Mouse (Mus musculus) lung, adult 2 months (tissue): Measurements from ENCODE around the gene Syn2. TPM values are rescaled to one million over a fixed set of nuclear protein-coding genes. Genes with fewer than 3 reads are reported as not detected.

Experiments
- DNase-seq: peaks from one replicate; pipeline ENCODE4 v3.0.0; 2022
- H3K4me1 ChIP-seq: fragments of 200-500 bp; 2 replicates; pipeline ENCODE4 v1.6.1; 2011; ENCODE audit warnings: low read length; ENCODE audit not compliant: control insufficient read depth, insufficient read depth
- H3K4me3 ChIP-seq: fragments of 200-500 bp; replicated peaks from 2 replicates; pipeline ENCODE3; 2011; ENCODE audit warnings: low read depth, mild to moderate bottlenecking, control low read depth, low read length; ENCODE audit errors: extremely low read depth
- CTCF ChIP-seq: fragments of 200-500 bp; IDR thresholded peaks from 2 replicates; pipeline ENCODE4 v1.5.1; 2011; ENCODE audit warnings: mild to moderate bottlenecking, low read length, control low read depth; ENCODE audit not compliant: insufficient read depth
- POLR2A ChIP-seq: fragments of 200-500 bp; IDR thresholded peaks from 2 replicates; pipeline ENCODE4 v1.6.1; 2011; ENCODE audit warnings: low read depth, mild to moderate bottlenecking, control low read depth, low read length, borderline replicate concordance; ENCODE audit errors: extremely low read depth
- WGBS: fragments of 180-500 bp; shearing (Covaris S2); methylation state at CpG from one replicate; pipeline ENCODE4 v1.1.7; 2018; 5-methylcytosine and 5-hydroxymethylcytosine counted together
- polyA plus RNA-seq: library from polyadenylated mRNA; depleted of rRNA; stranded (reverse); fragments of >200 nt; gene quantifications from 2 replicates; pipeline ENCODE4 v1.2.3, GENCODE M21; 2012

Gene Syn2
- polyA plus RNA-seq, 1 experiment: 11.5 TPM

DNA sequence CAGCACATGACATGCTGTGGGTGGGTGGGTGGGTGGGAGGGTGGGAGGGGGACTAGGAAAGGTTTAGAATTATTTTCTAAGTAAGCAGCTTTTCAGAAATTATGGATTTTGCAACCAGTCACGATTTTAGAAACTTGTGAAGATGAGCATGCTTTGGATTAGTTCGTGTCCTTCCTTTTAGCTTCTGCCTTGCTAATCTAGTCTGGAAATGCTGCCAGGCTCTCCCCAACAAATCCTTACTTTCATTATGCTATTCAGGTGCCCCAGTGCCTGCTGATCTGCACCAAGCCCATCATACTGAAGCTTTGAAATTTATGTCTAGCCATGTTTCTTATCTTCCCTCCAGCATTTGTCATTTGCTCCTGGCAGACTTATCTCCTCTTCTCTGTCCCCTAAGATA, 34.8 kb downstream of the Syn2 start:
- no peak for TF ChIP-seq CTCF
- no peak for TF ChIP-seq POLR2A
- 62% methylated on average over 2 of the region's 2 CpGs for WGBS
- DNase-seq: no peak
- Histone ChIP-seq H3K4me3 (no peak overlapping the region), H3K4me1 (no peaks in the 10 kb centered on the region)

DNA sequence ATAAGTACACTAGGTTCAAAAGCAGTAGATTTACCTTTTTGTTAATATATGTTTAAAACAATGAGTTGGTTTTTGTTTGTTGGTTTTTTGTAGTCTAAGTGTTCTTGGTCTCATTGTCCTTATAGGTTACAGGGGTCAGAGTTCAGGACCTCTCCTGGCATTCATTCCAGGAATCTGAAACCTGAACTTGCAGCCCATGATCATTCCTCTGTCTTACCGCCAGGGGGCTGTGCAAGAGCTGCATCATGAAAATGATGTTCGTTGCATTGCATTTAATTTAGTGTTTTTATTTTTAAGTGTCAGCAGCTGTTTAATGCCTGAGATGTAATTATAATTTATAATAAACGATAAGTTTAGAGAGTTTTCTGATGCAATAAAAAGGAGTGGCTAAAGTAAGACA, 40.1 kb downstream of the Syn2 start:
- no peak overlapping the region for H3K4me3 ChIP-seq
- TF ChIP-seq CTCF (peak; percentile 58), POLR2A (no peak)
- H3K4me1 ChIP-seq: no peaks in the 10 kb centered on the region
- WGBS: 26% methylated on average over 3 of the region's 3 CpGs
- no peak for DNase-seq

DNA sequence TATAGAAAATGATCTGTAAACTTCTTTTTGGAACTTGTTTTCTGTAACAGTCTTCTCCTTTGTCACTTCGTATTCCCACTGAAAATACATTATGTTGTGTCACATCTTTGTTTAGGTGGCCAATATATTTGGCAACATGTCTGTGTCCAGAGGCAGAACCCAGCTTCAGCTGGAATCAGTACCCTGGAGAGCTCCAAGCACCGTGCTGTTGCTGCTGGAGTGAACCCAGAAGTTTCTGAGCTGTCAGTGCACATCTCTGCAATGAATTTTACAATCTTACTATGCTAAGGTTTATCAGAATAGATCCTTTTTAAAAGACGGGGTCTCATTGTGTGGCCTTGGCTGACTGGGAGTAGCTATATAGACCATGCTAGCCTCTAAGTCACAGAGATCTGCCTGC, 44.1 kb downstream of the Syn2 start:
- TF ChIP-seq CTCF: no peak
- no peak for TF ChIP-seq POLR2A
- H3K4me3 ChIP-seq: no peak overlapping the region
- DNase-seq: no peak
- no peaks in the 10 kb centered on the region for H3K4me1 ChIP-seq
- WGBS: 21% methylated on average over 3 of the region's 3 CpGs

DNA sequence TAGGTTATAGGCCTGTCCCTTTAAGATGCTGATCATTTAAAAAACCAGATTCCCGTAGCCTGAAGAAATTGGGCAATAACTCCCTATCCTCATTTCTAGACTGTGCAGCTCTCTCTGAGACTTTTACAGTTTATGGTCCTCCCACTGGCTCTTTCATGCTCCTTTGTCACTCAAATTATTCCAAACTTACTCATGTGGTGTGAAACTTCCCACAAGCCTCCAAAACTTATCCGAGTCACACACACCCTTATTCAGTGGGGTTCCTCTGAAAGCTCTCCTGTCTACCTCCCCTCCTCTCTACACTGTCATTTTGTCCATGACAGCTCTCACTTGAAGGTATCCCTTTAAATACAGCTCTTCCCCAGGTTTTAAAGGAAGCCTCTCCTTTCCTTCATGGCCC, 46.4 kb downstream of the Syn2 start:
- no peak overlapping the region for H3K4me3 ChIP-seq
- WGBS: 73% methylated on average over 2 of the region's 2 CpGs
- TF ChIP-seq CTCF (no peak), POLR2A (no peak)
- no peak for DNase-seq
- no peaks in the 10 kb centered on the region for H3K4me1 ChIP-seq

DNA sequence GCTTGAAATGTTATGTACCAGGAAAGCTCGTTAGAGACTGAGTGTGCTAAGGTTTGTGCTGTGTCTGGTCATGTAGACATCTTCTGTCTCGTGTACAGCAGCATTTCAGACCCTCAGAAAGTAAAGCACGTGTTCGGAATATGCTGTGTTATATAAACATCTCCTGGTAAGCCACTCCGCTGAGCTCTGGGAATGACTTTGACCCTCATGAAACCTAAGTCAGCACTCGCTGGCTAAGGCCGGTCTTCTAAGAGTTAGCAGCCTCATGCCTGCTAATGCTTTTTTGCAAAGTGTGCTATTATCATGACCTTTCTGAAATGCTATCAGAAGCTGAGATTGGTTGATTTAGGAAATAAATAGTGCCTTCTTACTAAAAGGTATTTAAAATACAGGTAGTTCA, 56.4 kb downstream of the Syn2 start:
- 63% methylated on average over 7 of the region's 7 CpGs for WGBS
- H3K4me3 ChIP-seq: no peak overlapping the region
- H3K4me1 ChIP-seq: no peaks in the 10 kb centered on the region
- TF ChIP-seq CTCF (no peak), POLR2A (no peak)
- DNase-seq: no peak

DNA sequence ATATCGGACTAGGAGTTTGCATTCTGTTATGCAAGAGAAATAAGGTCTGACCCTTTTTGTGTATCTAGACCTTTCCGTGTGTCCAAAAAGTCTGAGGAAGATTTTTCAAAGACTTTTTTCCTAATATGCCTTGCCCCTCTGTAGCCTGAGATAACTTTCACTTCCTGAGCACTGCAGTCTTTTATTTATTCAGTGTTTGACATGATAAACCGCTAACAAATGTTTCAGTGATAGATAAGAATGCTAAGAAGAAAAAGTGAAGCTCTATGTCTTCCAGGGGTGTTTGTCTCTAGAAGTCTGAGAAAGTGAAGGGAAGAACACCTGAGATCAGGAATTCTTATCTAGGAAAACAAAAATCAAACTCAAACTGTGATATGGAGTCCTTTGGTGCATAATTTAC, 66.1 kb downstream of the Syn2 start:
- DNase-seq: no peak
- 36% methylated on average over 3 of the region's 3 CpGs for WGBS
- no peak for TF ChIP-seq CTCF
- TF ChIP-seq POLR2A: no peak

DNA sequence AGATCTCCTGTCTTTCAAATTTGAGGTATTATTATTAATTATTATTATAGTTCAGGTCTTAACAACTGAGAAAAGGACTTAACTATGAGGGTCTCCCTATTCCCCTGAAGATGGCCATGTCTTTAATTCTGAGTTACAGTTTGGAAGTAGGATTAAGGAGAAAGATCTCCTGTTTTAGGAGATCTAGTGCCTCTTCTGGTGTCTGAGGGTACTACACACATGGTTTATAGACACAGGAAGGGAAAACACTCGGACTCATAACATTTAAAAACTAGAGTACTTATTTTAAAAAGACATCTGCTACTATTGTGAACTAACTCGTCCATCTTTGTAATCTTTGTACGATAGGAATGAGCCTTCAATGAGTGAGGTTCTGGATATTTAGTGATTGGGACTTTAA, 68.3 kb downstream of the Syn2 start:
- TF ChIP-seq CTCF (no peak), POLR2A (no peak)
- no peak for DNase-seq
- Histone ChIP-seq H3K4me3 (no peak overlapping the region), H3K4me1 (no peaks in the 10 kb centered on the region)
- 63% methylated on average over 3 of the region's 3 CpGs for WGBS

More for the DNA sequence above, 66.1 kb downstream of the Syn2 start:
- H3K4me1 ChIP-seq: no peaks in the 10 kb centered on the region
- no peak overlapping the region for H3K4me3 ChIP-seq

DNA sequence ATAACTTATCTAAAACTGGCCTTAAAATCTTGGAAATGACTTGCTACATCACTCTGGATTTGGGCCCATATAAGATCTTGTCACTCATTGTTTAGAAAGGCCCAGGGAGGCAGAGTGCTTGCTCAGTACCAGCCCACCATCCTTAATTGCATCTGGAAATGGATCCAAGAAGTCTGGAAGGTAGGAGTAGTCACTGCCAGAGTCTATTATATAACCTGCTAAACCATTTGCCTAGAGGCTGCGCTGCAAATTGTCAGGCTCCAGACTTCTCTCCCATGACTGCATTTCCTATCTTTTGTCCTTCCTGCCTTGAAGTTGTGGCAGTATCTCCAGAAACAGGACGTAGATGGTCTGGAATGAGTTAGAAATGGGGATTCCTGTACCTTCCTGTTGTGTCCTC, 75.5 kb downstream of the Syn2 start:
- 41% methylated on average over 2 of the region's 2 CpGs for WGBS
- no peak for TF ChIP-seq POLR2A
- TF ChIP-seq CTCF: no peak
- DNase-seq: no peak
- Histone ChIP-seq H3K4me1 (peaks cover 2% of the 10 kb centered on the region), H3K4me3 (no peak overlapping the region)

DNA sequence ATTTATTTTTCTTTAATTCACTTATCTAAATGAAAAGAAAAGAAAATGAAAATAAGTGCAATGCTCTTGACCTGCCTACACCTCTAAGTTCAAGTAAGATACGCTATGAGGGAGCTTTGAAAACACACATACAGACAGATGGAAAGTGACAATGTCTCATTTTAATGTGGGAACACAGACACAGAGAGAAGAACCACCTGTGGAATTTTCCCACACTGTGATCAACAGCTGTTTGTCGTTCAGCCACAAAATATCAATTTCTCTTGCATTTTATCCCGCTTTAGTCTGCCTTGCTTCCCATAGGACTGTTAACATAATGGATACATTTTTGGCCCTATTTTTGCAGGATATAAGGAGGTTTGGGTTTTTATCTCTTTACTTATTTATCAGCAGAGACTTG, 76.1 kb downstream of the Syn2 start:
- WGBS: 74% methylated on average over 3 of the region's 3 CpGs
- Histone ChIP-seq H3K4me3 (no peak overlapping the region), H3K4me1 (peaks cover 2% of the 10 kb centered on the region)
- no peak for DNase-seq
- TF ChIP-seq CTCF: no peak
- TF ChIP-seq POLR2A: no peak

DNA sequence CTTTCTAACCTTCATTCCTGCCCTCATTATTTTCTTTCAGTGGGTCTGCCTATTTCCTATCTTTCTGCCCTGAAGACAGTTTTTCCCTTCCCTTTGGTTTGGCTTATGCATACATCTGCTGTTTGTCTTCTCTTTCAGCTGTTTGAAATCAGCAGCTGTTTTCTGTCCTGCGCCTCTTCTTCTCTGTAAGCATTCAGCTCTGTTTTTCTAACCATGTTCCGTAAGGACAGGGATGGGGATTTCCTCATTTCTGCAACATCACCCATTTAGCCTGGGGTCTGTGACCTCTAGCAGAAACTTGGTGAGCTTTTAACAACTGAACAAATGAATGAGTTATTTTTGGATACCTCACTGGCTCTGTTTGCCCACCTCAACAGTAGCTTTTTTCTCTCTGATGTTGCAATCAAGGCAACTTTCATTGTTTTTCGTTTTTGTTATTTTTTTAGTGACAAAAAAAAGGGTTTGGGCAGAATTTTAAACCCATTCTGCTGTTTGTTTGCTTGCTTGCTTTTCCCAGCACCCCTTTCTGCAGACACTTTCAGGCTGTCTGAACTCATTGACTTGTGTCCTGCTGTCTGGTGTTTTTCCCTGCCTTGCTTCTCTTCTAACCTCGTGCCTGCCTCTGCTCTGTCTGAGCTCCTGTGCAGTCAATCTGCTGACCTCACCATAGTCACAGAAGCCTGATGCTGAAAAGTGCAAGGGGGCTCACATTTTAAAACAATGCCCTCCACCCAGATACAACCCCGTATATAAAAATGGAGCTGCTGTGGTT, 77.6 kb downstream of the Syn2 start:
- Histone ChIP-seq H3K4me3 (no peak overlapping the region), H3K4me1 (peaks cover 2% of the 10 kb centered on the region)
- 44% methylated on average over 5 of the region's 5 CpGs for whole genome bisulfite sequencing
- DNase-seq: no peak
- no peak for TF ChIP-seq POLR2A
- TF ChIP-seq CTCF: no peak
